Mouse (Mus musculus) right cerebral cortex, postnatal 36 days (tissue): ENCODE results near the gene Slc25a21.

Source experiments
- DNase-seq, 2 experiments: peaks; one replicate each; pipeline ENCODE4 v3.0.0; 2022; ENCODE audit warnings: low spot score in 2 of 2, mixed read lengths in 1 of 2

The Slc25a21 gene

DNA sequence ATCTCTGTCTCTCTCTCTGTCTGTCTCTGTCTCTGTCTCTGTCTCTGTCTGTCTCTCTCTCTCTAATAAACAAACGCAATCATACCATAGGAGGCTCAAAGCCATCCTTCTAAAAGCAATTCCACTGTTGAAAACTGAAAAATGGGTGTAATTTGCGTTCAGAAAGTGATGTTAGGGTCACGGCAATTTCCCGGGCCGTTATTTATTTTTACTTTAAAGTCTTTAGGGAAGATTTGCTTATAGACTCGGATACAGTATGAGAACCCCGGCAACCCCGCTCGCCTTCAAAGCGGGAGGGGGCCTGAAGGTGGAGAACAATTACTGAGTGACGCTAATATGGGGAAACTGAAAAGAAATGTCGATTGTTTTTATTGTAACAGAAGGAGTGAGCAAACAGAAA lies 506.3 kb downstream of the Slc25a21 start:
- DNase-seq: no peak

GRCm38 (mm10) chr12:56690366-56690765 lies 506.9 kb downstream of the Slc25a21 start:
- DNase-seq: no peak

GRCm38 (mm10) chr12:56689736-56690135 lies 507.5 kb downstream of the Slc25a21 start:
- DNase-seq: no peak

DNA sequence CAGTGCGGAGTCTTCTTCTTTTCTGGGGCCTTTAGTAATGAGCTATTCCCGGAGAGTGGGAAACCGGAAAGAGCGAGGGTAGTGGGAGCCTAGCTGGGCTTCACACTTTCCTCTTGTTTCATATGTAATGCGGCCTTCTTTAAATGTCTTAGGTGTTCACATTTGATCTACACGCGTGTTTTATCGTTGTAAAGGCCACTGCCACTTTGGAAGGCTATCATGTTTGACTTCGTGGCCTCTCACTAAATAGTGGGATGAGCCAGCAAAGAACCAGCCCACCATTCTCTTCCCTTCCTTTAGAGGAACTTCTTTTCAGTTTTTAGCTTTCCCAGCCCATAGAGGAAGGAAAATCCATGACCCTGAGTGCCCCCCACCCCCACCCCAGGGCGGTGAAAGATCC lies 507.9 kb downstream of the Slc25a21 start:
- no peak for DNase-seq

DNA sequence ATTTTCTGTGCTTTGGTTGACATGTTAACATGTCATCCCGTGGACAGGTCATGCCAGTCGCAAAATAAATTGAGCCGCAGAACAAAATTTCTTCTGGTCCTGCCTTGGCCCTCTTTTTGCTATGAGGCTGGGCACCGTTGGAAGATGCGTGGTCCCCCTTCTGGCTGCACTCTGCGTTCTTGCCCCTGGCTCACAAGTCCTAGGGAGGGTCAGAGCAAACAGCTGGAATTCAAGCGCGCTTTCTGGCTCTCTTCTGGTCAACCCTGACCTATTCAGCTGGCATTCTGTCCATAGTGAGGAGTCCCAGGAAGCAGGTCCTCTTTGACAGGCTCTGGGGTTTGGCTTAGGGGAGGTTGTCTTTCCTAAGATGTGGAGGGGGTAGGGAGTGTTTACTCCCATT lies 508.4 kb downstream of the Slc25a21 start:
- DNase-seq: no peak

DNA sequence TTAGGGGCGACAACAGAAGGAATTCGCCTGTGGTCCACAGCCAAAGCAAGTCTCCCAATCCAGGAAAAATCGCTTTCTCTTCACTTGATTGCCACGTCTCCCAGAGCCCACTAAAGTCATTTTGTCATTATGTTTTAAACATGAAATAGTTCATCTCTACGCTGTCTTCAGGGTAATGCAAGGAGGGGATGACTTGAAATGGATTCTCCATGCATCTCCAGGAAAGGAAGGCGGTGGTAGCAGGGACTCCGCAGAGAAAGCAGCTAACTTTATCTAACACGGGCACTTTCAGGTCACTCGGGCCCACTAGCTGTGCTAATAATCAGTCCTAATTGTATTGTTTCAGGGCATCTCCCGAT lies 508.8 kb downstream of the Slc25a21 start:
- DNase-seq: no peak

DNA sequence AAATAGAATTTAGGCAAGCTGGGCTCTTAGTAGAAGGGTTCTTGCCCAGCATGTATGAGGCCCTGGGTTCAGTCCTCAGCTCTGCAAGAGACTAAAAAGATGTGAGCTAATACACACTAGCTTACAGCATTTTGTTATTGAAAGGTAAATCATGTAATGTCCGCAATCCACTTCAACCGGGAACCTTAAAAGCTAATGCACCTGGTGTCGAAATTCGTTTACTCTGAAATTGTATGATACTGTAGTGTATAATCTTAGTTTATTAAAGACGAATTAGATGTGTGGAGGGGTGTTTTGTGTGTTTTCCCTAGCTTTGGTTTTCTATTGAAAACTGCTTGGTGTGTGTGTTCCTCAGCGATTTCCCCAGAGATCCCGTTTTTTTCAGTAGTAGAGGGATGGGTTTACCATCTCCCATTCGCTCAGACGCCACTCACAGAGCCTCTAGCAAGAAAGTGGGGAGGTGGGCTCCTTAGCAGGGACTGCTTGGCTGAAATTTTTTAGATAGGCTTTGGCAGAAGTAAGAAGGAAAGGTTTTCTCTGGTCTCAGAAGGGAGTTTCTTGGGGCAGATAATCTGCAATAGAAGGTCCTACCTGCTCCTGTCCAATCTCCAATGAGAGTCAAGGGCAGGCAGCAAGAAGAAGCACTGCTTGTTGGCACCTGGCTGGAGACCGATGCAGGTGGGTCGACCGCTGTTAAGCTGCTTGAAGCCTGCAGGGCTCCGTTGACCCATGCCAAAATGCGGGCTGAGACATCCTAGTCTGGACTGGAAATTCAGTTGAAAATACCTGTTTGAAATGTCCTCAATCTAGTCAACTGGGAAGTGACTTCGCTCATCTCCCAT lies 509.4 kb downstream of the Slc25a21 start:
- no peak for DNase-seq

DNA sequence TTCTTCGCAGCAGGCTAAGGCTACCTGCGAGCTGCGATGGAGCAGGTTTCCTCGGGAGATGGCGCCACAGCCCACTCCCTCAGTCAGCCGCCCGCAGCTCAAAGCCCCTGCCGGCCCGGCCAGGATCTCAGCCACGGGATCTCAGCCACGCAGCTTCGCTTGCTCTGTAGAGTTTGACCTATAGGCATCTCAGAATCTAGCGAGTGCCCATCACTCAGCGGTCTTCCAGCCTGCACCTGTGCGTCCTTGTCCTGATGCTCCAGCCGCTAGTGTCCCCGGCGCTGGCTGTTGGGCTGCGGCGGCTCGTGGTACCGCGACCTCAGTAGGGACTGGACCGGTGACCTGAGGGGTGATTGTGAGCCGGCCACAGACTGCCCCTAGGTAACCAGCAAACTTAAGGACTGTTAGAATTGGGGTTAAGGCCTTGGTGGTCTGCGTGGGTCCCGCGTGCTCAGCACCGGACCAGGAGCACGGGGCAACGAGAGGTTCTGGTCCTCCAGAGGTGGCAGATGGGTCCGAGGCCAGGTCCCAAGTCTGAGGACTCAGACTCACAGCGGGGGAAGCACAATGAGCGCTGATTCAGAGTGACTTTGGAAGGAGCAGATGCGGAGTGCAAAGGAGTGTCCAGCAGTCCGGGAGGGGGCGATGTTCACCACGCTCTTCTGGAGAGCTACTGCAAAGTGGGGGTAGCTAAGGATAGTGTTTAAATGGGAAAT lies 516.0 kb downstream of the Slc25a21 start:
- no peak for DNase-seq

DNA sequence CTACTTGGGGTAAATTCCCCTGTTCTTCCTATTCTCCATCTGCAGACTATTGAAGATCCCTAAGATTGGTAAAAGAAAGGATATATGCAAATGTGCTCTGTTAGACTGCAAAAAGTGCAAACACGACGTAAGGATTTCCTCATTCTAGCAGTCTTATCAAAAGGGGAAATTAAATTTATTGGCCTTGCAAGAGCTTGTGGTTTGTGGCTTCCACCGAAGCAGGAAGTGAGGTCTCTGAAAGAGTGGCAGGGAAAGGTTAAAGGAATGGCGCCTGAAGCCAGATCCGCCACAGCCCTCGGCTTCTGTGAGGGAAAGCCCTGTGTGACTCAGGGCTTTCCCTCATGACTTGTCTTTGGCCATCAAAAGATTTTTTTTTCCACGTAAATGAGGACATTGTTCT lies 519.7 kb downstream of the Slc25a21 start:
- no peak for DNase-seq

GRCm38 (mm10) chr12:56674726-56675125 lies 522.5 kb downstream of the Slc25a21 start:
- no peak for DNase-seq

DNA sequence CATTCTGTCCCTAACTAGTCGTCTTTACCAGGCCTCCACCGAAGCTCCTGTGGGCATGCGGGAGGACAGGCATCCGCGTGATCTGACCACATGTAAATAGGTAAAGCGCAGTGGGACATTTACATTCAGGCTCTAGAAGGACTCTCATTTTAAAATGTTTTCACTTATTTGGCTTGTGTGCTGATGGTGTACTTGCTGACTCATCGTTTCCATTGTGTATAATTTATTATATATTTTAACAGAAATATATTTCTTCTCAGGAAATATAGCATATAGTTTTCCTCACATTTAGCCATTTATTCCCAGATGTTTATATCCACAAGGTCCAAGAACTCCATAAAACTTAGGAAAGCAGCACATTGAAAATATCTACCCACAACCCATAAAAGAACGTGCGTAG lies 526.5 kb downstream of the Slc25a21 start:
- DNase-seq: no peak

- DNase-seq: no peak
Measured at GRCm38 (mm10) chr12:56669451-56670122, 527.7 kb downstream of the Slc25a21 start.
